8 mouse cellular contexts compared by ENCODE assay signal in genomic region chr2:119743808-119744162, GRCm38 (mm10). TPM values are rescaled to one million over a fixed set of nuclear protein-coding genes. Genes with fewer than 3 reads are reported as not detected.
DNase-seq lines count a peak whose midpoint lies in the region; ATAC-seq and TF ChIP-seq lines count a peak whose summit lies in the region.
"Had no signal": no experiment of that assay in that cellular context is flagged by ENCODE, and none has a peak within 500 bp of the region (broad histone marks: within the 10 kb centered on the region; RNA-seq: fewer than 3 reads in every experiment).

No protein-coding gene starts in this region.

- no peak for TF ChIP-seq CTCF in G1E (IDR thresholded peaks at IDR 0.05; ENCODE audit: low read depth, low read length)
- TF ChIP-seq CTCF in cortical plate, adult 2 months (IDR thresholded peaks at IDR 0.05; ENCODE audit: extremely low read depth, insufficient read depth, low read length): no peak

- peak overlapping the region; percentile 66 for H3K27ac ChIP-seq in cortical plate, adult 2 months (ENCODE audit: insufficient read depth, low read length)
- H3K27ac ChIP-seq in intestine, embryonic 14.5 days (ENCODE audit: low read depth): peak overlapping the region; percentile 30

- H3K36me3 ChIP-seq in G1E (replicated peaks): peaks cover 2% of the 10 kb centered on the region
- H3K36me3 ChIP-seq in intestine, embryonic 14.5 days (ENCODE audit: control insufficient read depth, insufficient read depth, low read length): no peaks in the 10 kb centered on the region

- intact Hi-C loops in left cerebral cortex, postnatal 4 days (cut with DNase I): no loop called here

- no peak overlapping the region for H3K9ac ChIP-seq in intestine, embryonic 14.5 days (ENCODE audit: low read length)

- H3K27me3 ChIP-seq in G1E (ENCODE audit: insufficient read depth, low read length): peaks cover 25% of the 10 kb centered on the region
- peaks cover 39% of the 10 kb centered on the region for H3K27me3 ChIP-seq in intestine, embryonic 14.5 days (replicated peaks; ENCODE audit: control insufficient read depth, insufficient read depth, low read length)

- no peaks in the 10 kb centered on the region for H3K9me3 ChIP-seq in G1E (replicated peaks)
- H3K9me3 ChIP-seq in intestine, embryonic 14.5 days (ENCODE audit: control insufficient read depth, low read length): no peaks in the 10 kb centered on the region

- DNase-seq in G1E (ENCODE audit: low spot score): no peak
- DNase-seq in intestine, embryonic 14.5 days (ENCODE audit: low spot score): no peak
- peak; percentile 34 to 53 for DNase-seq in lung, postnatal 4 days
- DNase-seq in left cerebral cortex, postnatal 4 days: no peak
- DNase-seq in spleen, postnatal 36 days (ENCODE audit: low spot score in 2 of 2): no peak
- no peak for DNase-seq in right cerebral cortex, postnatal 10 days (ENCODE audit: low spot score in 2 of 2)

- WGBS in intestine, embryonic 14.5 days: 6% methylated on average over 22 of the region's 22 CpGs

- ATAC-seq in G1E (ENCODE audit: extremely low read depth, insufficient number of reproducible peaks, low FRiP score, poor library complexity, severe bottlenecking): no peak
- ATAC-seq in intestine, embryonic 14.5 days (replicated peaks; ENCODE audit: low FRiP score, low TSS enrichment, low read depth): peak; percentile 12; the same call in 1 of the 2 replicates

- H3K4me2 ChIP-seq in intestine, embryonic 14.5 days (ENCODE audit: low read length): peak overlapping the region; percentile 100

- H3K4me1 ChIP-seq in G1E (ENCODE audit: insufficient read depth, low read depth, low read length): peaks cover 59% of the 10 kb centered on the region
- peaks cover 9% of the 10 kb centered on the region for H3K4me1 ChIP-seq in cortical plate, adult 2 months (ENCODE audit: control insufficient read depth, insufficient read depth, low read length)
- peaks cover 31% of the 10 kb centered on the region for H3K4me1 ChIP-seq in intestine, embryonic 14.5 days (replicated peaks; ENCODE audit: control insufficient read depth, insufficient read depth, low read length)

- TF ChIP-seq POLR2A in cortical plate, adult 2 months (IDR thresholded peaks at IDR 0.05; ENCODE audit: extremely low read depth, insufficient read depth, low read length): no peak

- H3K4me3 ChIP-seq in G1E (ENCODE audit: low read depth, low read length): peak overlapping the region; percentile 42; the same call in 1 of the 2 replicates
- peak overlapping the region; percentile 93 for H3K4me3 ChIP-seq in cortical plate, adult 2 months (ENCODE audit: insufficient read depth, low read length)
- peak overlapping the region; percentile 20 for H3K4me3 ChIP-seq in intestine, embryonic 14.5 days (ENCODE audit: low read depth, low read length)

RNA-seq across cellular contexts. Expression of gene Itpka, which starts 1.6 kb away (rescaled TPM):
- 0.39 TPM in 1 of 2 replicates, not detected in the other for total RNA-seq in G1E (2014; fragmentation: Nextera tagmentation)
- 0.22 and 0.52 TPM in 2 replicates for total RNA-seq in G1E (2017)
- 1.9 TPM in 2 replicates for polyA plus RNA-seq in G1E (2012)
- polyA plus RNA-seq in cortical plate, adult 2 months (2012; rRNA removed): 251 and 279 TPM in 2 replicates
- 7.2 and 7.4 TPM in 2 replicates for polyA plus RNA-seq in intestine, embryonic 14.5 days (2014; fragmentation: Nextera tagmentation; extraction: Ambion mirVana)
- total RNA-seq in left cerebral cortex, postnatal 4 days (2021): 10 to 100 TPM; 15.1 to 19.5 TPM

RNA-seq across cellular contexts. Expression of gene Ltk, which starts 16.4 kb away (rescaled TPM):
- total RNA-seq in G1E (2014; fragmentation: Nextera tagmentation): not detected in 2 replicates
- total RNA-seq in G1E (2017): 0.11 TPM in 1 of 2 replicates, not detected in the other
- polyA plus RNA-seq in G1E (2012): not detected in 2 replicates
- polyA plus RNA-seq in cortical plate, adult 2 months (2012; rRNA removed): 63.2 and 74.8 TPM in 2 replicates
- polyA plus RNA-seq in intestine, embryonic 14.5 days (2014; fragmentation: Nextera tagmentation; extraction: Ambion mirVana): 1.9 and 2.8 TPM in 2 replicates
- total RNA-seq in left cerebral cortex, postnatal 4 days (2021): 1 to 10 TPM; 1.3 to 2.3 TPM
- total RNA-seq: hematopoietic stem cell, adult 5-6 weeks had no signal

RNA-seq across cellular contexts. Expression of gene Rpap1, which starts 43.6 kb away (rescaled TPM):
- 22.3 and 23.9 TPM in 2 replicates for total RNA-seq in G1E (2014; fragmentation: Nextera tagmentation)
- 8.0 and 8.1 TPM in 2 replicates for total RNA-seq in G1E (2017)
- 36.4 and 41.3 TPM in 2 replicates for polyA plus RNA-seq in G1E (2012)
- polyA plus RNA-seq in cortical plate, adult 2 months (2012; rRNA removed): 14.6 and 15.4 TPM in 2 replicates
- polyA plus RNA-seq in intestine, embryonic 14.5 days (2014; fragmentation: Nextera tagmentation; extraction: Ambion mirVana): 27.0 and 28.1 TPM in 2 replicates
- total RNA-seq in left cerebral cortex, postnatal 4 days (2021): 10 to 100 TPM; 17.6 to 18.4 TPM

RNA-seq across cellular contexts. Expression of gene Tyro3, which starts 53.7 kb away (rescaled TPM):
- total RNA-seq in G1E (2014; fragmentation: Nextera tagmentation) (not detected in 2 replicates), G1E (2017) (0.87 and 1.1 TPM in 2 replicates)
- polyA plus RNA-seq in G1E (2012): 0.28 and 0.42 TPM in 2 replicates
- 164 and 169 TPM in 2 replicates for polyA plus RNA-seq in cortical plate, adult 2 months (2012; rRNA removed)
- polyA plus RNA-seq in intestine, embryonic 14.5 days (2014; fragmentation: Nextera tagmentation; extraction: Ambion mirVana): 18.9 and 21.9 TPM in 2 replicates
- total RNA-seq in left cerebral cortex, postnatal 4 days (2021): 10 to 100 TPM; 40.9 to 50.9 TPM

Comparison
In these comparisons a context has a peak if more than half of its experiments do, and no peak if none do; other contexts are left out.
1. DNase-seq: peak in lung, postnatal 4 days (2 of 2); none in G1E (single experiment), intestine, embryonic 14.5 days (single experiment), left cerebral cortex, postnatal 4 days (single experiment), spleen, postnatal 36 days (0 of 2) and right cerebral cortex, postnatal 10 days (0 of 2).
2. H3K4me3 ChIP-seq: peak in every context shown above with its lines; median percentile 93 in cortical plate, adult 2 months; 42 in G1E; 20 in intestine, embryonic 14.5 days.
3. RNA of gene Itpka, which starts 1.6 kb away (polyA plus RNA-seq): 251 to 279 TPM in cortical plate, adult 2 months; 7.2 to 7.4 TPM in intestine, embryonic 14.5 days and 1.9 TPM in G1E; every median in the first group is over 10 times any median in the second.
4. RNA of gene Ltk, which starts 16.4 kb away (polyA plus RNA-seq): 63.2 to 74.8 TPM in cortical plate, adult 2 months; 1.9 to 2.8 TPM in intestine, embryonic 14.5 days and not detected in G1E; every median in the first group is over 10 times any median in the second.